Mouse (Mus musculus): Measurements from ENCODE around the gene Cbr4.

GRCm38 (mm10) chr8:61549585-61549984, 62.1 kb downstream of the Cbr4 start:
- no peak for TF ChIP-seq CTCF (IDR thresholded peaks at IDR 0.05; ENCODE audit: borderline replicate concordance, extremely low read depth, insufficient read depth, insufficient read length)
- no peak for TF ChIP-seq POLR2A (IDR thresholded peaks at IDR 0.05; ENCODE audit: borderline replicate concordance, extremely low read depth, insufficient read depth, insufficient read length, poor library complexity, severe bottlenecking)
